Mouse (Mus musculus) neural tube, embryonic 11.5 days (tissue): ENCODE results near the gene Nav2. TPM values are rescaled to one million over a fixed set of nuclear protein-coding genes. Genes with fewer than 3 reads are reported as not detected.

Source experiments
- ATAC-seq: fragments of 200-750 bp; cut with Nextera tagmentation; 2 replicates; pipeline ENCODE4 v1.8.0; 2017; ENCODE audit warnings: moderate number of reproducible peaks, mild to moderate bottlenecking, moderate TSS enrichment, moderate library complexity; ENCODE audit not compliant: insufficient read depth, low FRiP score, low TSS enrichment
- DNase-seq: peaks from one replicate; pipeline ENCODE4 v3.0.0-alpha.2; 2015; ENCODE audit warnings: low spot score
- H3K27ac ChIP-seq: fragments of 300-500 bp; sonication (generic); 2 replicates; pipeline ENCODE4 v1.5.1; 2014; ENCODE audit warnings: low read depth, mild to moderate bottlenecking, low read length
- H3K27me3 ChIP-seq: fragments of 300-500 bp; sonication (generic); 2 replicates; pipeline ENCODE4 v1.6.1; 2014; ENCODE audit warnings: mild to moderate bottlenecking, low read length, mixed read lengths; ENCODE audit not compliant: control insufficient read depth, insufficient read depth
- H3K36me3 ChIP-seq: fragments of 300-500 bp; sonication (generic); 2 replicates; pipeline ENCODE4 v1.6.1; 2014; ENCODE audit warnings: mild to moderate bottlenecking, low read length, moderate library complexity, mixed read lengths; ENCODE audit not compliant: control insufficient read depth, insufficient read depth
- H3K4me1 ChIP-seq: fragments of 300-500 bp; sonication (generic); 2 replicates; pipeline ENCODE4 v1.6.1; 2014; ENCODE audit warnings: low read length, mixed read lengths; ENCODE audit not compliant: control insufficient read depth, insufficient read depth
- H3K4me2 ChIP-seq: fragments of 300-500 bp; sonication (generic); 2 replicates; pipeline ENCODE4 v1.6.1; 2014; ENCODE audit warnings: low read depth, mild to moderate bottlenecking, moderate library complexity
- H3K4me3 ChIP-seq: fragments of 300-500 bp; sonication (generic); 2 replicates; pipeline ENCODE4 v1.5.1; 2014; ENCODE audit warnings: low read depth, low read length
- H3K9ac ChIP-seq: fragments of 300-500 bp; sonication (generic); 2 replicates; pipeline ENCODE4 v1.6.1; 2014; ENCODE audit warnings: mild to moderate bottlenecking, low read length
- H3K9me3 ChIP-seq: fragments of 300-500 bp; sonication (generic); 2 replicates; pipeline ENCODE4 v1.6.1; 2016; ENCODE audit warnings: low read length; ENCODE audit not compliant: control insufficient read depth
- WGBS: fragments of 180-500 bp; shearing (Covaris S2); extraction: QIAGEN DNeasy Blood & Tissue Kit; methylation state at CpG from one replicate; pipeline ENCODE4 v1.1.7; 2014; 5-methylcytosine and 5-hydroxymethylcytosine counted together
- polyA plus RNA-seq: library from polyadenylated mRNA; unstranded; fragments of >200 nt; fragmentation: Nextera tagmentation; extraction: Ambion mirVana; gene quantifications from 2 replicates; pipeline ENCODE4 v1.2.1, GENCODE M21; 2014

Gene Nav2
- polyA plus RNA-seq, 1 experiment from 2014 or later, result 19.2 TPM

DNA sequence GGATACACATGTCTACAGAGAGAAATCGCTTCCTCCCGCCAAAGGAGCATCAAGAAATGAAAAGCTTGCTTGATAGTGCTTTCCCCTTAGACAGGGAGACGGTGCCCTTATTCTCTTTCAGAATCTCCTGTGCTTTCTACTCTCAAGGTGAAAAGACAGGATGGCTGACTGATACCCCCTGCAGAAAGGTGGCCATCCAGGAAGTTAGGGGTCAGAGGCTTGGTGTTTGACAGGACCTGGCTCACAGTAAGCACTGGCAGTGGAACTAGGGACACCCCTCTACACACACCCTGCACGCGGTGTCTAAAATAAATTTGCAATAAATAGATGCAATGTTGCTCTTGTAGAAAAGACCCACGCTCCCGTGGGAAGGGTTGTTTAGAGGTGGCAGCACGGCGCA is 723.4 kb downstream of the Nav2 start:
- peak overlapping the region; percentile 6; the same call in 1 of the 2 replicates for H3K4me3 ChIP-seq
- H3K27me3 ChIP-seq, result peaks cover 97% of the 10 kb centered on the region
- ATAC-seq (no peak), DNase-seq (no peak)
- no peaks in the 10 kb centered on the region for H3K4me1 ChIP-seq
- no peak overlapping the region for H3K27ac ChIP-seq
- H3K9me3 ChIP-seq, result no peaks in the 10 kb centered on the region
- no peaks in the 10 kb centered on the region for H3K36me3 ChIP-seq
- H3K4me2 ChIP-seq, result no peak overlapping the region; the same call in 1 of the 2 replicates
- WGBS, result 11% methylated on average over 9 of the region's 9 CpGs
- no peak overlapping the region for H3K9ac ChIP-seq

DNA sequence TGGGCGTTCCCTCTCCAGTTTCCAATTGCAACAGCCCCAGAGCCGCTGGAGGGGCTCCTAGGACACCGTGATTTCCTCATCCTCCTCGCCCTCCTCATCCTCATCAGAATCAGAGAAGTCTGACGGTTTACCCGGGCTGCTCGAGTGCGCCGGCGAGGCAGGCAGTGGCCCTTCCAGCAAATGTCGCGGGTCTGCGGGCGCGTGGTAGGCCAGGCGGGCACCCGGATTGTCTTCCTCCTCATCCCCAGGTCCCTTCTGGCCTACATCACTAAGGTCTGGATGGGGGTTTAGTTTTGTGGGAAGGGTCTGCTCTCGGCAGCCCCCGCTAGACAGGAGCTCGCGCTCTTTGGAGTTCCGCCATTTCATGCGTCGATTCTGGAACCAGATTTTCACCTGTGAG is 723.9 kb downstream of the Nav2 start:
- no peak for DNase-seq
- H3K9ac ChIP-seq, result no peak overlapping the region

DNA sequence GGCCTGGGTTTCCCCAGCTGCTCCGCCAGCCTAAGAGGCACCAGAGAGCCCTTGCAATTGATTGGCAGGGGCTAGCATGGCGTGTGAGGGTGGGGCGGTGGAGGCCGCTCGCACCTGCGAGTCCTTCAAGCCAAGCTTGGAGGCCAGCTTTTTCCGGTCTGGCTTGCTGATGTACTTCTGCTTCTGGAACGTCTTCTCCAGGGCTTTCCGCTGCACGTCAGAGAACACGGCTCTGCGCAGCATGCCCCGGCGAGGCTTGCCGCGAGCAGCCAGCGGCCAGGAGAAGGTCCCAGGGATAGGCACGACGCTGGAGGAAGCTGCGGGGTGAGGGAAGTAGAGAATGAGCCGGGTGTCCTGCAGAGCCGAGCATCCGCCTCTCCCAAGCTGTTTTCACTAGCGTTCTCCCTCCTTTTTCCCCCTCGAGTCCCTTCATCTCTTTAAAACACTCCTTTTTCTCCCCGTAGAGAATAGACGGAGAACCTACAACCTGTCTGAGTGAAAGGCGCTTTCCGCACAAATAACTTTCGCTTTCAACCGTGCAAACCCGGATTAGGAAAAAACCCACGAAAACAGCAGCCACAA is 725.0 kb downstream of the Nav2 start:
- under 1% methylated on average over 33 of the region's 33 CpGs for WGBS
- peak overlapping the region; percentile 2; the same call in 1 of the 2 replicates for H3K4me2 ChIP-seq
- DNase-seq (peak; percentile 53), ATAC-seq (no peak)
- H3K4me3 ChIP-seq, result peak overlapping the region; percentile 13; the same call in 1 of the 2 replicates
- no peak overlapping the region for H3K9ac ChIP-seq
- H3K27me3 ChIP-seq, result peaks cover 98% of the 10 kb centered on the region
- H3K4me1 ChIP-seq, result no peaks in the 10 kb centered on the region
- no peaks in the 10 kb centered on the region for H3K9me3 ChIP-seq
- H3K27ac ChIP-seq, result no peak overlapping the region
- H3K36me3 ChIP-seq, result no peaks in the 10 kb centered on the region

More for the DNA sequence above, 723.9 kb downstream of the Nav2 start:
- Histone ChIP-seq H3K4me2 (no peak overlapping the region; the same call in 1 of the 2 replicates), H3K27ac (no peak overlapping the region), H3K4me3 (peak overlapping the region; percentile 6; the same call in 1 of the 2 replicates), H3K9me3 (no peaks in the 10 kb centered on the region), H3K36me3 (no peaks in the 10 kb centered on the region), H3K27me3 (peaks cover 97% of the 10 kb centered on the region), H3K4me1 (no peaks in the 10 kb centered on the region)
- ATAC-seq, result no peak
- 2% methylated on average over 24 of the region's 24 CpGs for WGBS

DNA sequence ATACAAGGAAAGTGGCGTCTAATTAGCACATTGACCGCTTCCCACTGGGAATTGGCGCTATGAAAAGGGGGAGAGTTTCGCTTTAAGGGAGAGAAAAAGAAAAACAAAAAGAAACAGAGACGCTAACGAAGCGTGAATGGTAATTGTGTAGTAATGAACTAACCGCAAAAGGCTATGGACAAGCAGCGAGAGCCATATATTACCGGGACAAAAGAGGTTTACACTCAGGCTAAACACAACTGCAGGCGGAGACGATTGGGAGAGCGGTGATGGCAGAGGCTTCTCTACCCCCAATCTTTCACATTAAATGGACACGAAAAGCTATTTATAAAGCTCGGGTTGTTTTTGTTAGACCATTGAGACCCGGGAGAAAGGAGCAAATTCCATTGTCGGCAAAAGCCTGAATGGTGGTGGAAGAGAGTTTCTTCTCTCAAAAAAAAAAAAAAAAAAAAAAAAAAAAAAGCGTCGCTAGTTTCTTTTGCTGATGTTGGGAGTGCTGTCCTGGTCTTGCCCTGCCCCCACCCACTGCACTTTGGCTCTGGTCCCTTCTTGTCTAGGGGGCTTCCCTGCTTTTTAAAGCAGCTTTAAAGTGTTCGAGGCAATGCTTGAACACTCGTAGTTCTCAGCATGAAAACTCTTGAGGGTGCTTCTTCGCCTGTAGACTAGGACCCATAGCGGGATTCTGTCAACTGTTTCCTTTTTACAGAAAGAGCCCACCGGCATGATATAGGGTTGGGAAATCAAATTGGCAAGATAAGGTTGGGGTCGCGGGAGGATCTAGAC is 726.0 kb downstream of the Nav2 start:
- peak; percentile 44 for DNase-seq
- Histone ChIP-seq H3K9ac (no peak overlapping the region), H3K4me2 (peak overlapping the region; percentile 2; the same call in 1 of the 2 replicates), H3K27me3 (peaks cover 98% of the 10 kb centered on the region), H3K36me3 (no peaks in the 10 kb centered on the region), H3K9me3 (no peaks in the 10 kb centered on the region), H3K4me3 (peak overlapping the region; percentile 13; the same call in 1 of the 2 replicates), H3K27ac (no peak overlapping the region), H3K4me1 (no peaks in the 10 kb centered on the region)
- ATAC-seq, result peak; percentile 66
- under 1% methylated on average over 26 of the region's 26 CpGs for WGBS

DNA sequence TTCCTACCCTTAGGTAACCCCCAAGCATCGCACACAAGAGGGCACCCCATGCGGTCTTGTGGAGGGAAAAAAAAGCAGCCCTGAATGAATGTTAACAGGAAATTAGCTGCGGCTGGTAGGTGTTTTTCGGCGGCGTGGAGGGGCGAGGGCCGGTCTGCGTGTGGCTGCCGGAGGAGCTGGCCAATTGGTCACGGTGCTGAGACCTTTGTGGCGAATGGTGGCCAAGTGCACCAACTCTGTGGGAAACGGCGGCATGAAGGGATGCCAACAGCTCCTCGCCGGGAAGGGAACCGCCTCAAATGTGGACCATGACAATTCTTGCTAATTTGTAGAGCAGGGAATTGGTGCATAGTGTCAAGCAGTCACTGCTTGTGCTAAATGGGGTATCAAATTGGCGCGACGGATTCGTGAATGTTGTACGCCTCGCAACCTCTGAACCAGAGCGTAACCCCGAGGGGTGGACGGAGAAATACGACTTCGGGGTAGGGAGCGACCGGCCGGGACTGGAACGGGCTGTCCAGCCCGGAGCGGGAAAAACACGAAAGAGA is 726.6 kb downstream of the Nav2 start:
- WGBS, result under 1% methylated on average over 35 of the region's 35 CpGs
- peak; percentile 67; the same call in 1 of the 2 replicates for ATAC-seq

DNA sequence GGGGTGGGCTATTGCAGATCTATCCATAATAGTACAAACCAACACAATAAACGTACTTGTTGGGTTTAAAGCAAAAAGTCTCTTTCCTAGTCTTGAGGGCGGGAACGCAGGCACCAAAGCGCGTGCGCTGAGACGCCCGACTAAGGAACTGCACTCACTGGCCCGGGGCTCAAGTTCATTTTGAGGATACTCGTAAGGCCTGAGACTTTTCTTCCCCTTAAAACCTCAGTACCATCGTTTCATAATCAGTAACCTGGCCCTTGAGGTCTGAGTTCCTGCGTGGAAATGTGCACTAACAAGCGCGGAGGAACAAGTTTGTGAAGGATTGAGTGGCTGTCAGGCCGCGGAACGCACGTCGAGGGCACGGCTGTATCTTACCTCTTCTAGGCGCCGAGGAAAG is 727.5 kb downstream of the Nav2 start:
- ATAC-seq, result no peak
- Histone ChIP-seq H3K4me2 (no peak overlapping the region), H3K27me3 (peaks cover 100% of the 10 kb centered on the region), H3K9ac (no peak overlapping the region), H3K4me3 (0 out of 2 replicates have a peak overlapping the region, but pooled peaks have one; percentile 14), H3K27ac (no peak overlapping the region), H3K4me1 (no peaks in the 10 kb centered on the region), H3K36me3 (no peaks in the 10 kb centered on the region), H3K9me3 (no peaks in the 10 kb centered on the region)
- under 1% methylated on average over 22 of the region's 22 CpGs for WGBS
- DNase-seq, result peak; percentile 49

More for the DNA sequence above, 726.6 kb downstream of the Nav2 start:
- Histone ChIP-seq H3K9me3 (no peaks in the 10 kb centered on the region), H3K4me1 (no peaks in the 10 kb centered on the region), H3K9ac (no peak overlapping the region), H3K36me3 (no peaks in the 10 kb centered on the region), H3K27ac (no peak overlapping the region), H3K4me2 (no peak overlapping the region), H3K27me3 (peaks cover 100% of the 10 kb centered on the region), H3K4me3 (no peak overlapping the region; the same call in 1 of the 2 replicates)
- DNase-seq, result peak; percentile 75

DNA sequence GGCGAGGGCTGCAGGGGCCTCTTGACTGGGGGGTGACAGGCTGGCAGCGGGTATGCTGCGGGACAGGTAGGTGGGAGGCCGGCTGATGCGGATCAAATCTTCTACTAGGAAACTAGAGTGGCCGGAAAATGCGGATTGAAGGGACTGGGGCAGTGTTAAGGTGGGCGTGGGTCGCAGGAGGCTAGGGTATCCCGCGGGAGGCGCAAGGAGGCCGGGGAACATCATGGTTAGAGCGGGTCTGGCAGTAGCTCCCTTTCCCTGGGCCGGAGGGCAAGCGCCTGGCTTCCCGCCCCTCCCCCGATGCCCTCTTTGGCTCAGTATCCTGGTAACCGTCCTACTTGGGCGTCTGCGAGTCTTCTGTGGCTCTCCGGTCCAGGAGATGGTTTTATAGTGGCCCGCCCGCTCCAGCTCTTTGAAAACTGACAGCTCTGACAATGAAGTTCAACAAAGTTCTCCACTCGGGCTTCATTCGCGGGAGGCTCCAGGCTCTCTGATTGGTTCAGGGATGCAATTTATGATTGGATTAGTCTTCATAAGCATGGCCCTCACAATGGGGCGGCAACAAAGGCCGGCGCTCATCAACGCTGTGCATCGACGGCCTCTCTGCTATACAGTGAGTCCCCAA is 728.1 kb downstream of the Nav2 start, which contains the start of gene Dbx1:
Gene Dbx1, minus strand, starts transcription at position 359 of the 625 bp plus-strand sequence.
- ATAC-seq, result no peak
- H3K9ac ChIP-seq, result no peak within 1 kb of the TSS
- DNase-seq, result peak; percentile 57
- H3K36me3 ChIP-seq, result no peaks in the 10 kb centered on the region
- peaks cover 100% of the 10 kb centered on the region for H3K27me3 ChIP-seq
- H3K9me3 ChIP-seq, result no peaks in the 10 kb centered on the region
- peak within 1 kb of the TSS; percentile 14; the same call in 1 of the 2 replicates for H3K4me3 ChIP-seq
- WGBS, result under 1% methylated on average over 30 of the region's 33 CpGs
- H3K4me2 ChIP-seq, result no peak within 1 kb of the TSS
- no peaks in the 10 kb centered on the region for H3K4me1 ChIP-seq
- H3K27ac ChIP-seq, result no peak within 1 kb of the TSS

DNA sequence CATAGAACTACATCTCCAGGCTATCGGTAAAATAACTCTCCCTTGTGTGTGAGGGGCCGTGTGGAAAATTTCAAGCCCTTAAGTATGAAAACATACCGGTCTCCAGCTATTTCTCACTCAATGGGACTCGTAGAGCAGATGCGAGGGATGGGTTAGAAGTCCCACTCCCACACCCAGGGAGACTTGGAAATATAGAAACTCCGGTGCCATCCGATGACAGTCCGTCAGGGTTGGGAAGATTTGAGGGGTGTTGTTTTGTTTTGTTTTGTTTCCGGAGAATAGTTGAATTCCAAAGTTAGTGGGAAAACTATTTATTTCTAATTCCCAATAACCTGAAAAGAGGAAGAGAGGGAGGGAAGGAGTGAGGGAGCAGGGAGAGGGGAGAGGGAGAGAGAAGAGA is 728.8 kb downstream of the Nav2 start:
- WGBS, result 0% methylated on average over 9 of the region's 9 CpGs

More for the DNA sequence above, 728.8 kb downstream of the Nav2 start:
- Histone ChIP-seq H3K9me3 (no peaks in the 10 kb centered on the region), H3K4me2 (no peak overlapping the region), H3K9ac (no peak overlapping the region), H3K36me3 (no peaks in the 10 kb centered on the region), H3K27ac (no peak overlapping the region), H3K27me3 (peaks cover 100% of the 10 kb centered on the region), H3K4me3 (no peak overlapping the region), H3K4me1 (no peaks in the 10 kb centered on the region)
- ATAC-seq, result no peak
- no peak for DNase-seq
